Mouse (Mus musculus) spleen, postnatal 10 days (tissue): Measurements from ENCODE around the gene Nsmce4a.
"Not testable (repeated sequence)": the region's sequence is repeated elsewhere in the genome, so short reads cannot be mapped to it uniquely, and the experiment has no call there.

Experiments used
- DNase-seq, 2 experiments: peaks; one replicate each; pipeline ENCODE4 v3.0.0; 2021 to 2022; ENCODE audit warnings: low spot score in 2 of 2

The Nsmce4a gene

DNA sequence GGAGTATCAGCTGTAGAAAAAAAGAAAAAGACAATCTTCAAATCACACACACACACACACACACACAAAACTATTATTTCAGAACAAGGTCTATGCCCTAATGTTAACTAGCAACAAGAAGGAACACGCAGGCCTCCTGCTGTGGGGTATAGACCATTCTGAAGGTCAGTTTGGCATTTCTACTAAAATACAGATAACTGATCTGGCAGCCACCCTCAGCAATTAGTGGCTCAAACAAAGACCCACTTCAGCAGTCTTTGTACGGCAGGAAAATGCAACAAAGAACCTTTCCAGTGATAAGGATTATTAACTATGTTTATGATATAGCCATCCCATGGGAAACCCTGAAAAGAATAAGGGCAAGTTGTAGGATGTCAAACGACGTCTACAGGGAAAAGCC, 35.9 kb downstream of the Nsmce4a start:
- DNase-seq, result no peak

DNA sequence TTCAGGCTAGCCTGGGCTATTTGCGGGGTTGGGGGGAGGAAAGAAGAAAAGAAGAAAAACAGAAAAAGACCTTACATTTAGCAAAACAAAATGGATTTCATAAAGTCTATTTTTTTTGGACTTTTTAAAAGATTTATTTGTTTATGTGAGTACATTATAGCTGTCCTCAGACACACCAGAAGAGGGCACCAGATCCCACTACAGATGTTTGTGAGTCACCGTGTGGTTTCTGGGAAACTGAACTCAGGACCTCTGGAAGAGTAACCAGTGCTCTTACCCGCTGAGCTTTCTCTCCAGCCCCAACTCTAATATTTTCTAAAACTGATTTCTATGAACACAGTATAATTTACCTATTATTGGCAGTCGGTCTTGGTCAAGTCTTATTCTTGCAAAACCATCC, 37.7 kb downstream of the Nsmce4a start:
- DNase-seq, result no peak

DNA sequence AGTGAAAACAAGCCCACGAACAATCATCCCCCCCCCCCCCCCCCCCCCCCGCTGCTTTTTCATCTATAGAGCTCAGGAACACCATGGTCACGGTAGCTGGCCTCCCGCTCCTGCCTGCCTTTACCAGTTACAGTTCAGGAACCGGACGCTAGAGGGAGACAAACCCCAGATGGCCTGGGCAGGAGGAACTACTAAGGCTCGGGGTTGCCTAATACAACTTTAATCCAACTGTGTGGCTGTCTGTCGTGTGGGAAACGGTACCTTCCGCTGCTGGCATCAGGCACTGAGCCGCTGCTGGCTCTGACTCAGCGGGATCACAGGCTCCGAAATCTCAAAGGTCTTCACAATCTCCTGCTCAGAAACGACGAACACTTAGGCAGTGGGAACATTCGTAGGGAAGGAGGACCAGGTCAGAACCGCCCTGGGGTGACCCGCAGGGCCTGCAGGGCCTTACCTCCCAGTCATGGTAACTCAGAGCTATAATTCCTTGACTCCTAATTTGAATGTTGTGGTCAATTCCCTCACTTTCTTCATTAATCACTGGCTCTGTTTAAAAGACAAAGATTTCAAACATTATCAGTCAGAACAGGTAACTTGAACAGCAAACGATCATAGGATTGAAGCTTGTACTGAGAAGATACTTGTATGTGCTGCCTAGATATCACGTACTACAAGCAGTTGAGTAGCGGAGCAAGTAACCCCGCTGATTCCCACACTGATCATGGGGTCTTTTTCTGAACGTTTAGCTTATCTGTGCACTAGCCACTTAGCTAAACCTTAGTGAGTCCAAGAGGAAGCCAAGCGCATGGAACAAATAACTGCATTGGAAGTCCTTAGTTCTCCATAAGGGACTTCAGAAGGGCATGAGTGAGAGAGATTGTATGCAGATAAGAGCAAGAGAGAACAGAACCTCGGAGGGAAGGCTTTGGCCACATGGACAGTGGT, 39.3 kb downstream of the Nsmce4a start:
- peak; percentile 84 to 91 for DNase-seq

DNA sequence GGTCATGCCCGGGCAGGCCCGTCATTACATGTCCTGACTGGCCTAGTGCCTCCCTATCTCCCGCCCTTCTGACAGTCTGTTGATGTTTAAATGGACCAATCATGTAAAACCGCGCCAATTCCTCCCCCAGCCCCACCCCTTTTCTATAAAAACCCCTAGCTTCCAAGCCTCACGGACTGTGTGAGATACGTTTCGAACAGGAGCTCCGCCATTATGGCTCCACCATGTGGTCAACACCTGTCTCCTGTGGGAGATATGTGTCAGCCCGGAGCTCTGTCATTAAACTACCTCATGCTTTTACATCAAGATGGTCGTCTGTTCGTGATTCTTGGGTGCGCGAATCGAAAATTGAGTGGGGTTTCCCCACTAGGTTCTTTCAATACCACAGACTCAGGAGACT, 41.8 kb downstream of the Nsmce4a start:
- not testable (repeated sequence) for DNase-seq

DNA sequence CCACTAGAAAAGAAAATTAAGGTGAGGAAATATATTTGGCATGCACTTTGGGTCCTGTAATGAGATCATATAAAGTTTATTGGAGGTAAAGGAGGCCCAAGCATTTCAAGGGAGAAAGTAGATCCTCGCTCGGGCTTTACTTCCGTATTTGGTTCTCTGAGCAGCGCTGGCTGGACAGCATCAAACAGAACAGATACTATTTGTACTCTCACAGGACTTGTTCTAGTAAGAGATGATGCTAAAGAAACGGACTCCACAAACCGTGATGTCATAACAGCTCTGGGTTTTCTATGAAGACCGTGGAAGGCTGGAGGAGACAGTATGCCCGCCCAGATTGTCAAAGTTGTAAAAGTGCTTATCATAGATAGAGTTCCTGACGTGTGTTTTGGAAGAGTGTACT, 45.6 kb downstream of the Nsmce4a start:
- DNase-seq, result no peak

DNA sequence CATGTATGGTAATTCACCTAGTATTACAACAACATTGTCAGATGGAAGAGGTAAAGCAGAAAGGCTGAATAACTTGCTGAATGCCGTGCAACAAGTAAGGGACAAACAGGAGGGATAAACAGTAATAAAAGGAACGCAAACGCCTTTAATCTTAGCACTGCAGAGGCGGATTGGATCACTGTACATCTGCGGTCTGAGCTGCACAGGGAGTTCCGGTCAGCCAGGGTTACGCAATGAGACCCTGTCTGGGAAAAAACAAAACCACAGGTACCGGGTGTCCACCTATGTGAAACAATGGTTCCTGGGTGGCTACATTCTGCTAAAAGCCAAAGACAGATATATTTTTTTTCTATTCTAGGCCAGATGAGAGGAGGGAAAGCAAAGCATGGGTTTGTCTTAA, 49.5 kb downstream of the Nsmce4a start:
- no peak for DNase-seq

DNA sequence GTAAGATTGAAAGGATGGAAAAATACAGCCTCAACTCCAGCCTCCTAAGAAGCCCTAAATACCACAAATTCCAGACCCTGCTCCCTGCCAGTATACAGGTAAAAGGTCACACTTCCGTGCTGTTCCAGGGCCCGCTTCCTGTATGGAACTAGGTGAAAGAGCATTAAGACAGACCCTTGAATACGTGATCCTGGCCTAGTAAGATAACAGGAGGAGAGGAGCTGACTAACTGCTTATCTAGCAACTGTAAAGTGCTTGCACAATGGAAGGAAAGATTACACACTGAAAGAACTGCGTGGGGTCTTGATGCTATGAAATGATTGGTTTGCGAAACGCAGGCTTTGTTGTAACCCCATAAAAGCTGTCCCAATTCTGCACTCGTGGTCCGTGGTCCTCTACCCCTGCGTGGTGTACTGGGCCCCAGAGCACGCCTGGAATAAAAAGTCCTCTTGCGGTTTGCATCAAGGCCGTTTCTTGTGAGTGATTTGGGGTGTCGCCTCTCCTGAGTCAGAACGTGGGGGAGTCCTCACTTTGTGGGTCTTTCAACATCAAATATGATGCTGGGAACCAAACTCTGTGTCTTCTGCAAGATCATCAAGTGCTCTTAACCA, 52.0 kb downstream of the Nsmce4a start:
- no peak for DNase-seq

DNA sequence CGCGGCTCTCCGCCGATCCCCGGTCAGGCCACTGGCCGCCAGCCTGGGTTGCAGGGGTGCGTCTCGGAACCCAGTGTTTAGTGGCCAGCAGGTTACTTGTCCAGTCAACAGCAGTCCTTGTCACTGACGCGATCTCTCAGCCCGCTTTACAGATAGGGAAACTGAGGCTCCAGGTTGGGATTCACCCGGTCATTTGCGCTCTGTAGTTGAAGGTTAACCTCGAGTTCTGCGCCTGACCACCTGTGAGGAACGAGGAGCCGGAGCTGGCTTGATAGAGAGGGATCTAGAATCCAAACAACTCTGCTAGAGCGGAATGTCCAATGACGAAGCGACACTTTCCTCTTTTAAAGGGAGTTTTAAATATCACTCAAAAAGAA, 52.9 kb downstream of the Nsmce4a start, which contains the start of gene Ate1:
Gene Ate1 (minus strand): TSS at position 321 of the 377 bp plus-strand sequence.
- no peak for DNase-seq

DNA sequence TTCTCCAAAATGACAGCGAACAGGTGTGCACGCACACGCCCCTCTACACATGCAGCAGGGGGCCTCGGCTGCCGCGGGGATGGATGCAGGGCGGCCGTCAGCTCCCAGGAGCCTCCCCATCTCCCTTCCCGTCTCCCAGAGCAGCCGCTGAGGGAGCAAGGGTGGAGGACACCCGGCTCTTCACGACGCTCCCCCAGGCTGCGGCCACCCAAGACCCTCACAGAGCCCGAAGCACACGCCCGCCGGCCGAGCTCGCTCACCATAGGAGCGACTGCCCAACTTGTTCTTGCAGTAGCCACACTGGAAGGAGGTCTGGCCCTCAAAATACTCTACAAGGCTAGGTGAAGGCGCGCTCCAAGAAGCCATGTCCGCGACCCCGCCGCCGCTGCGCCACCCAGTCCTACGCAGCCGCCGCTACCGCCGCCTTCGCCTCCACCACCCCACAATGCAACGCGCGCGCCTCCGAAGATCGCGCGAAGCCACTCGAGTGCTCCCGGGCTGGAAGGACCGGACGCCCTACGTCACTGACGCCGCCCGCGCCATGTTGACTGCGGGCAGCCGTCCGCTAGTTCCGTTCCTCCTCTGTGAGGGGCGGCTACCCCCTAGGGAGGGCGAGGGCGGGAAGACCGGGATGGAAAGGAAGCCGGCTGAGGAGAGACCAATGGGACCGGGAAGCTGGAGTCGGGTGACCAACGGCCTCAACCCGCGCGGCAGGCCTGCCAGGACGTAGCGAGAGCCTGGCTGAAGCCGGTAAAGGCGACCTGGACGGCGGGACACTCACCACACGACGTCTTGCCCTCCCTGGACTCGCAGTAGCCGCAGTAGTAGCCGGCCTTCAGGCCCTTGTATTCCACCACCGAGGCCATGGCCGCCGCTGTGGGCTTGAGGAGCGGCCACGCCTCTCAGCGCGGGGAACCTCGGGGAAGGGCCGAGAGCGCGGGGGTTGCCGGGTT, 53.5 kb downstream of the Nsmce4a start:
- DNase-seq, result peak; percentile 96 to 99

DNA sequence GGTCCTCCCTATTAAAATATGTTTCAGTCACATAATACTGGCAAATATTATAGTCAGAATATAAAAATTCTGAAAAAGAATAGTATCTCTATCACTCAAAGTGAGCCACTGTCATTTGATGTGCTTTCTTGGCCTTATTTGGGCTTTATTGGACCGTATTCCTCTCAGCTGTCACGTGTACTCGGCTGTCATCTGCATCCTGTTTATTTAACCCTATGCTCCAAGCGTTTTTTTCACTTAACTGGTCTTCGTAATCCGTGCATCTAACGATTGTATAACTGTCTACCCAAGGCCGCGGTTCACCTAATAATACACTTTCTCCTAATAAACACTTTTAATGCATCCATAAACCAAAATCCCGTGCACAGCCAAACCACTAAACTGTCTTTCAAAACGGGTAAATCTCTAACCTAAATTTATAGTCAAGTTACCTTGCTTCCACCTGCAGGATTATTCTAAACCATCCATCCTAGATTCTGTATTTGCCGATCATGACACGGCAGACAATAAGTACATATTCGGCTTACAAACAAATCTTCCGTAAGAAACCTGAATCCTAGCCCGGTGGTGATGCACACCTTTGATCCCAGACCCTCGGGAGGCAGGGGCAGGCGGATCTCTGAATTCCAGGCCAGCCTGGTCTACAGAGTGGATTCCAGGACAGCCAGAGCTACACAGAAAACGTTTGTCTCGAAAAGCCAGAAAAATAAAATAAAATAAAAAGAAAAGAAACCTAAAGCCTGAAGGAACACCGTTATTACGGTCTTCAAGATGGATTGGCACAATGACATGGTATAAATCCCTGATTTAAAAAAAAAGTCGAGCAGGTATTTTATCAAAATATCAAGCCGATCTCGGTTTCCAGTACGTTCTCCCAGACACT, 54.5 kb downstream of the Nsmce4a start:
- DNase-seq, result no peak

DNA sequence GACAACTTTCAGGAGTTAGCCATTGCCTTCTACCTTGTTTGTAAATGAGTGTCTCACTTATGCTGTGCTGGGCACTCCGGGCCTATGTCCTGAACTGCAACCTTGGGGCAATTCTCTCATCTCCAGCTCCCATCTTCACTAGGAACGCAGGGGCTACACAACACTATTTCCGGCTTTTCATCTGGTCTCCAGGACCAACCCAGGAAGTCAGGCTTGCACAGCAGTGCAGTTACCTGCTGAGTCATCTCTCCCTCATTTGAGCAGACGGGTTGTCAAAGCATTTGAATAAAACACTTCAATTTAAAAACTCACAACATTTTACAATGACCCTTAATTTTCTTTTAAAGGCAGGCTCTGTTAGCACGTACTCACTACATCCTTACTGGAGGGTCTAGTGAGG, 62.7 kb downstream of the Nsmce4a start:
- DNase-seq, result no peak

DNA sequence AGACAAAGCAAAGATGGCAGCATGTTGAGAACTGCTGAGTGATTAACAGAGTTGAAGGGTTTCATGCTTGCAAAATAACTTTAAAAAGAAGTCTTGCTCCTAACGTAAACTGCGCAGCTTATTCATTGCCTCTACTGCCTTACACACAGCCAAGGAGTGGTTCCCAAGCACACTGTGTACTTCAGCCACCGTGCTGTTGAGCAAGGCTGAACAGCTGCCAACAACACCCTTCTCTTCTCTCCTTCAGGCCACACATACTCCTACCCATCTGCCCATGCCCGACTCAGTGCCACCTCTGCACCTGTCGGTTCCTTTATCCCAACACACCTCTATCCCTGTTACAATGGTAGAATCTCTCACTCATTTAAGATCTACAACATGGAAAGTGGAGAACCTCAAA, 69.9 kb downstream of the Nsmce4a start:
- DNase-seq, result no peak

DNA sequence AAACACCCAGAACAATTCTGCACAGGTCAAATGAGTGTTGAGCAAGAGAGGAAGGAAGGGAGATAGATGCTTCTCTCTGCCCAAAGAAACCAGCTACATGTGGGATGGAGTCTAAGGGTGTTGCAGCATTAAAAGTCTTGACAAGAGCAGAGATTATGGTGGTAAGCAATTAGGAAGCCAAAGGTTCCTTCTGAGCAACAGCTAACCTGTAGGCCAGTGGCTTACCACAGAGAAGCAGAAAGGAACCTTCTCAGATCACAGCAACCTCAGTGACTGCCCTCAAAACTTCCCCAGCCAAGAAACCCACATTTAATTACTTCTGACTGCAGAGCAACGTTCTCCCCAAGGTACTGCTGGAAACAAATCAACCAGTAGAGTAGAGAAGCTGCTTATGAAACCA, 71.4 kb downstream of the Nsmce4a start:
- DNase-seq, result no peak

DNA sequence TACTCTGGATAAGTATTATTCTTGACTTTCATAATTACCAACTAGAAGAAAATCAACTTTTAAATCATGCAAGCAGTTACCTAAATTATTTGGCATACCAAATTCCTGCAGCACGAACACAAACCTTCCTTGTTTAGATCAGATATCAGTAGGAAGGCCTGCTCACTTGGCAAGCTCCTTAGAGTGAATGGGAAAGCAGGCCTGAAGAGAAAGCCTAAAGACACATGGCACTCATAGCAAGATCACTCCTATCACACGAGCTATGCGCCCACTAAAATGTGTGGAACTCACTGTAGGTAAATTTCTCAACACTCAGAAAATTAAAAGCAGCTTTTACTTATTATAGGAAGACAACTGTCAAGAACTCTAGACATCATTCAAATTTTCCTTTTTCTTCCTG, 79.6 kb downstream of the Nsmce4a start:
- DNase-seq, result no peak

DNA sequence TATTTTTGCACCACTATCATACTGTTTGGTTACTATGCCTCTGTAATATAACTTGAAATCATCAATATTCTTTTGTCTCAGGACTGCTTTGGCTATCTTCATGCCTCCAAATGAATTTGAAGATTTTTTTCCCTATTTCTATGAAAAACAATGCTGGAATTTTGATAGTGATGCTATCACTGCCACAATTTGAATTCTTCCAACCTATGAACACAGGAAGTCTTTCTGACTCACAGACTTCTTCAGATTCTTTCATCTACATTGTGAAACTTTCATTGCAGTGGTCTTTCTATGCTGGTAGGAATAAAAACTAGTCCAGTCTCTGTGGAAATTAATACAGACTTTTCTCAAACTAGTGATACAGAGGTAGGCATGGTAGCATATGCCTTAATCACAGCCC, 80.9 kb downstream of the Nsmce4a start:
- no peak for DNase-seq
